Mouse (Mus musculus) stomach, postnatal 0 days (tissue): ENCODE measurements at regions not wholly inside any gene's neighbourhood (a gene's known extent, or its start where the extent isn't known, plus 50 kb on each side); places are given as distances from the start of the nearest gene placed in this dataset.

Experiments used
- ATAC-seq: fragments of 200-750 bp; cut with Nextera tagmentation; 2 replicates; pipeline ENCODE4 v1.8.0; 2017; ENCODE audit not compliant: low FRiP score, low TSS enrichment
- DNase-seq: peaks from one replicate; pipeline ENCODE4 v3.0.0-alpha.2; 2016; ENCODE audit warnings: low spot score
- H3K27ac ChIP-seq: fragments of 300-500 bp; sonication (generic); replicated peaks from 2 replicates; pipeline ENCODE4 v1.5.1; 2014; ENCODE audit warnings: mild to moderate bottlenecking, control low read depth
- H3K27me3 ChIP-seq: fragments of 300-500 bp; sonication (generic); 2 replicates; pipeline ENCODE4 v1.6.1; 2014; ENCODE audit warnings: low read length; ENCODE audit not compliant: control insufficient read depth, insufficient read depth
- H3K36me3 ChIP-seq: fragments of 300-500 bp; sonication (generic); 2 replicates; pipeline ENCODE4 v1.6.1; 2014; ENCODE audit warnings: low read length, mixed read lengths; ENCODE audit not compliant: control insufficient read depth, insufficient read depth
- H3K4me1 ChIP-seq: fragments of 300-500 bp; sonication (generic); replicated peaks from 2 replicates; pipeline ENCODE4 v1.6.1; 2014; ENCODE audit warnings: antibody characterized with exemption; ENCODE audit not compliant: control insufficient read depth, insufficient read depth
- H3K4me2 ChIP-seq: fragments of 300-500 bp; sonication (generic); replicated peaks from 2 replicates; pipeline ENCODE4 v1.6.1; 2014; ENCODE audit warnings: low read depth, mild to moderate bottlenecking, control low read depth, moderate library complexity
- H3K4me3 ChIP-seq: fragments of 300-500 bp; sonication (generic); 2 replicates; pipeline ENCODE4 v1.5.1; 2014; ENCODE audit warnings: low read depth, low read length, control low read depth
- H3K9ac ChIP-seq: fragments of 300-500 bp; sonication (generic); 2 replicates; pipeline ENCODE4 v1.6.1; 2014; ENCODE audit warnings: mild to moderate bottlenecking, low read length, control low read depth, mixed read lengths
- H3K9me3 ChIP-seq: fragments of 300-500 bp; sonication (generic); 2 replicates; pipeline ENCODE4 v1.6.1; 2016; ENCODE audit warnings: low read length; ENCODE audit not compliant: control insufficient read depth
- CTCF ChIP-seq: IDR thresholded peaks from 2 replicates; pipeline ENCODE4 v1.5.1; 2016; ENCODE audit warnings: antibody characterized with exemption, low read depth, mild to moderate bottlenecking, moderate library complexity
- EP300 ChIP-seq: optimal IDR thresholded peaks from 2 replicates; pipeline ENCODE3; 2016; ENCODE audit warnings: antibody characterized with exemption
- WGBS: fragments of 180-500 bp; shearing (Covaris S2); extraction: QIAGEN DNeasy Blood & Tissue Kit; methylation state at CpG from one replicate; pipeline ENCODE4 v1.1.7; 2014; 5-methylcytosine and 5-hydroxymethylcytosine counted together

DNA sequence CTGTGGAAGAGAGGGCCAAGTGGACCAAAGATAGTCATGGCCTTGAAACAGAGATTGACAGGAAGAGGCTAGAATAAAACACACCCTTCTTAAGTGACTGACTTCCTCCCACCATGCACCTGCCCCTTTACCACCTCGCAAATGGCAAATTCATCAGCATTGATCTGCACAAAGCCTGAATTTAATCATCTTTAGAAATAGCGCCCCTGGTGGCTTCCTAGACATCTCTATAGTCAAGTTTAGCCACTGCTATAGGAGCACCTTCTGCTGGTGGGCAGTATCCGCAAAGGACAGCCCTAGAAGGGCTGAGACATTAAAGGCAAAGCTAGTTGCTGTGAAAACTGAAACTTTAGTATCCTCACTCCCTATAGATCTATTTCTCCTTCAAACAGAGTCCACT is 305.8 kb upstream of the Tenm4 start:
- Histone ChIP-seq H3K4me1 (no peaks in the 10 kb centered on the region), H3K36me3 (no peaks in the 10 kb centered on the region), H3K27me3 (no peaks in the 10 kb centered on the region), H3K4me2 (no peak overlapping the region), H3K9me3 (no peaks in the 10 kb centered on the region), H3K9ac (no peak overlapping the region), H3K4me3 (no peak overlapping the region), H3K27ac (no peak overlapping the region)
- no peak for TF ChIP-seq EP300
- TF ChIP-seq CTCF = peak; percentile 40
- ATAC-seq = no peak
- no peak for DNase-seq
- 56% methylated on average over 3 of the region's 3 CpGs for WGBS

DNA sequence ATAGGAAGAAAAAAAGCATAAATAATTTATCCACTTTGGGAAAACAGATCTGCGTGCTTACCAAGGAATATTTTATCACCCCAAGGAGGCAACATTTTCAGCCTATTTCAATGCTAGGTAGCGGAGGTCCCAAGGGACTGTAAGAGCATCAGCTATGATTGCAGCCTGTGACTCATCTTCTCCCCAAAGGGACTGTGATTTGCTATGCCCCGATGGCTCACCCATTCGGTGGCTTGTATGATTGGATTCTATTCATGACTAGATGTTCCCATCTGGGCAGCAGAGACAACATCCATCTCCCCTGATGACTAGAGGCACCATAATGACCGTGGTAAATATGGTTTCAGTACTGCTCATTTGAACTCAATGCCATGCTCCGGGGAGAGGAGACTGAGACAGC is 302.3 kb upstream of the Tenm4 start:
- H3K4me1 ChIP-seq = no peaks in the 10 kb centered on the region
- DNase-seq (no peak), ATAC-seq (no peak)
- TF ChIP-seq CTCF = no peak
- no peak for TF ChIP-seq EP300
- 85% methylated on average over 6 of the region's 6 CpGs for WGBS
- no peaks in the 10 kb centered on the region for H3K9me3 ChIP-seq
- H3K27me3 ChIP-seq = no peaks in the 10 kb centered on the region
- no peaks in the 10 kb centered on the region for H3K36me3 ChIP-seq
- no peak overlapping the region for H3K4me3 ChIP-seq
- no peak overlapping the region for H3K9ac ChIP-seq
- no peak overlapping the region for H3K27ac ChIP-seq
- no peak overlapping the region for H3K4me2 ChIP-seq

DNA sequence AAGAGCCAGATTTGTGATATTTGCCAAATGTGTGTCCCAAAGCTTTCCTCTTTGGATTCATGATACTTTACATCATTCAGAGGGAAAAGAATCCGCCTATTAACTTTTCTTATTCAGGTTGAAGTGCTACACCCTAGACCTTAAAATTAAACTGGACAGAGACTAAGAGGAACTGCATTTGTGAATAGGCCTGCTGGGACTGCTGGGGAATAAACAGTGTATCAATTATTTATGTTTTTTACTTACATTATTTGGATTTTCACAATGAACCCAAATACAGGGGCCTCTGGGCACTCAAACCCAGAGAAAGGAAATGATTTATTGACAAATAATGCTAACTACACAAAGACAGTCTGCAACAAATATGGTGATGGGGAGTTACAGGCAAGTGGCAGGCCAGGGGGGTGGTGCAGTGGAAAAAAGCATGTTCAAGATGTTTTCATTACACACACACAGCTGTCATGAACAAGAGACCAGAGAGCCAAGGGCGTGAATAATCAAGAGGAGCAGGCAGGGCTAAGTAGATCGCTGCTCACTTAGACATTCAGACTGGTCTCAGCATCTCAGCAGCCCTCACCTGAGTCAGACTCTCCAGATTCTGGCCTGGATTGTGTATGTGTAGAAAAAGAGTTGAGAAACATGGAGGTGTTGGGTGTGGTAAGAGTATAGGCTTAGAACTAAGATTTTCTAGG is 290.3 kb upstream of the Tenm4 start:
- H3K4me3 ChIP-seq = no peak overlapping the region
- H3K27me3 ChIP-seq = no peaks in the 10 kb centered on the region
- TF ChIP-seq CTCF = no peak
- TF ChIP-seq EP300 = no peak
- H3K4me1 ChIP-seq = no peaks in the 10 kb centered on the region
- ATAC-seq (no peak), DNase-seq (no peak)
- WGBS = 70% methylated on average over 3 of the region's 3 CpGs
- no peak overlapping the region for H3K9ac ChIP-seq
- no peak overlapping the region for H3K27ac ChIP-seq
- no peaks in the 10 kb centered on the region for H3K36me3 ChIP-seq
- no peaks in the 10 kb centered on the region for H3K9me3 ChIP-seq
- no peak overlapping the region for H3K4me2 ChIP-seq

DNA sequence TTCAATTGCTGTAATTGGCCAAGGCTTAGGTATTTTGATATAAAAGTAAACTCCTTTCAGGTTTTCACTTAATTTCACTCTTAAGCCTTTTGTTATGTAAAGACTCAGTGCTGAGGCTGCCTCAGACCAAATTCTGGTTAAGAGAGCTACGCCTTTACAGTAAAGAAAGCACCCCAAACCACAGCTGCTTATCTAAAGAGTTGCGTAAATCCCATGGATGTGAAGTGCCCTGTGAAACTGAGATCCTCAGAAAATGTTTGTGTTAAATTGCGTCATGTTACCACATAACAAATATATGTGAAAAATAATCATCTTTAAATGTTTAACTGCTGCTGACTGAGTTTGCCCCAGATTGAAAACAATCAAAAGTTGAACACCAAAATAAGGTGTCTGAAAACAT is 269.5 kb upstream of the Tenm4 start:
- Histone ChIP-seq H3K4me2 (no peak overlapping the region), H3K9me3 (no peaks in the 10 kb centered on the region), H3K27me3 (no peaks in the 10 kb centered on the region), H3K9ac (no peak overlapping the region), H3K36me3 (no peaks in the 10 kb centered on the region), H3K4me3 (no peak overlapping the region), H3K27ac (no peak overlapping the region), H3K4me1 (no peaks in the 10 kb centered on the region)
- WGBS = 59% methylated on average over 3 of the region's 3 CpGs
- DNase-seq (no peak), ATAC-seq (no peak)
- TF ChIP-seq CTCF = no peak
- TF ChIP-seq EP300 = no peak

DNA sequence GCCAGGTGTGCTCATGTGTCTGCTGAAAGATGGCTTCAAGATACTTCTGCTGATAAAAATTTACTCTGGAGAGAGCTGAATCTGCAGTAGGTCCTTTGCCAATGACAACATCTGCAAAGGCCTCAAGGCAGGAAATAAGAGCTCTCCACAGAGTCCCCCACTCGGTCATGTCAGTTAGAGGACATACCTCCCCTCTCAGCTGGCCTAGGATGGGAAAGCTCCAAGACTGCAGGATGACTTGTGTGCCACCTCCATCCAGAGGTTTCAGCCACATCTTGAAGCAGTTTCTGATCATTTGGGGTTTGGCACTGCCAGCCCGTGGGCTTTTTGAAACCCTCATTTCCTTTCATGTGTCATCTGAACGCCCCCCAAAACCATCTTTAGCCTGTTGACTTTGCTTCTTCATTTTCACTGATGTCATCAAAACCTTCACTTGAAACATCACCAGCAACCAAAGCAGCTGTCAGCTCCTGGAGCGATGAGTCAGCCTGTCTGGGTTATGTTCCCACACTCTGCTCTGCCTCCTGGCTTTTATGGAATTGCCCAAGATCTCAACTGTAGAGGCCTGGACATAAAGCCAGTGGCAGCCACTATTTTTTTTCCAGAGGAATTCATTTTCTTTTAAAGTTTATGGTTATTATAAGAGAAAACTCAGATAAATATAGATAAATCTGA is 256.5 kb upstream of the Tenm4 start:
- no peaks in the 10 kb centered on the region for H3K4me1 ChIP-seq
- no peak overlapping the region for H3K4me3 ChIP-seq
- no peaks in the 10 kb centered on the region for H3K36me3 ChIP-seq
- no peak overlapping the region for H3K27ac ChIP-seq
- no peak overlapping the region for H3K9ac ChIP-seq
- H3K4me2 ChIP-seq = no peak overlapping the region
- no peaks in the 10 kb centered on the region for H3K9me3 ChIP-seq
- TF ChIP-seq EP300 (no peak), CTCF (no peak)
- H3K27me3 ChIP-seq = no peaks in the 10 kb centered on the region
- WGBS = 61% methylated on average over 4 of the region's 4 CpGs
- DNase-seq (no peak), ATAC-seq (no peak)

DNA sequence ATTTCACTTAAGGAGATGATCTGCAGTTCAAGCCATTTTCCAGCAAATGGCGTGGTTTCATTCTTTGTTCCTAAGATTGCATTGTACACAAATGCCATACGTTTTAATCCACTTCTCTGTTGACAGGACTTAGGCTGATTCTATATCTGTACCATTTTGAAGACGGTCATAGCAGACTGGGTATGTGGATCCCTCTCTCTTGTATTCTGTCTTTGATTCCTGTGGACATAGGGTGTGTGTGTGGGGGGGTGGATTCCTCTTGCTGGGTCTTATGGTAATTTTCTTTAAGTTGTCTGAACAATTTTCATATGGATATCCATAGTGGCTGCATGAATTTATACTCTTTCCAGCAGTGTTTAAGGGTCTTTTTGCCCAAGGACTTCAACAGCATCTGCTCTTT is 251.1 kb upstream of the Tenm4 start:
- DNase-seq (no peak), ATAC-seq (no peak)
- 58% methylated on average over 3 of the region's 3 CpGs for WGBS
- Histone ChIP-seq H3K36me3 (no peaks in the 10 kb centered on the region), H3K4me2 (no peak overlapping the region), H3K4me3 (no peak overlapping the region), H3K27ac (no peak overlapping the region), H3K9ac (no peak overlapping the region), H3K27me3 (no peaks in the 10 kb centered on the region), H3K4me1 (no peaks in the 10 kb centered on the region), H3K9me3 (no peaks in the 10 kb centered on the region)
- TF ChIP-seq EP300 = no peak
- no peak for TF ChIP-seq CTCF
